8 mouse cellular contexts compared by ENCODE assay signal in genomic region chr17:5352901-5353300, GRCm38 (mm10).
DNase-seq lines count a peak whose midpoint lies in the region; ATAC-seq and TF ChIP-seq lines count a peak whose summit lies in the region.

No protein-coding gene starts in this region.

- intact Hi-C loops in left cerebral cortex, postnatal 4 days (cut with DNase I): no loop called here
- intact Hi-C loops in left cerebral cortex, postnatal 36 days (cut with DNase I): no loop called here

- no peaks in the 10 kb centered on the region for H3K9me3 ChIP-seq in intestine, postnatal 0 days (ENCODE audit: control insufficient read depth)

- ATAC-seq in intestine, postnatal 0 days: no peak

- TF ChIP-seq POLR2A in brain, embryonic 14.5 days (IDR thresholded peaks at IDR 0.05; ENCODE audit: borderline replicate concordance, extremely low read depth, insufficient read depth, insufficient read length, poor library complexity, severe bottlenecking): no peak

- no peaks in the 10 kb centered on the region for H3K36me3 ChIP-seq in intestine, postnatal 0 days (ENCODE audit: control insufficient read depth, insufficient read depth)

- 70% methylated on average over 5 of the region's 5 CpGs for WGBS in intestine, postnatal 0 days

- H3K4me3 ChIP-seq in intestine, postnatal 0 days (ENCODE audit: low read depth, low read length): no peak overlapping the region

- DNase-seq in left cerebral cortex, postnatal 4 days: peak; percentile 78
- no peak for DNase-seq in left cerebral cortex, postnatal 36 days (ENCODE audit: low spot score in 2 of 2)
- DNase-seq in brain, embryonic 14.5 days (ENCODE audit: low read depth): peak; percentile 88
- peak; percentile 57 to 60 for DNase-seq in cerebellum, postnatal 36 days
- peak; percentile 68 for DNase-seq in kidney, postnatal 10 days
- DNase-seq in skeletal muscle tissue, adult 2 months (ENCODE audit: low read depth, low spot score): peak; percentile 68
- no peak for DNase-seq in ovary, postnatal 14 days (ENCODE audit: low spot score)

- H3K4me2 ChIP-seq in intestine, postnatal 0 days (replicated peaks; ENCODE audit: low read depth): no peak overlapping the region

- H3K9ac ChIP-seq in intestine, postnatal 0 days (ENCODE audit: low read depth, low read length): no peak overlapping the region

- no peaks in the 10 kb centered on the region for H3K27me3 ChIP-seq in intestine, postnatal 0 days (replicated peaks; ENCODE audit: control insufficient read depth, insufficient read depth, low read length)

- no peaks in the 10 kb centered on the region for H3K4me1 ChIP-seq in intestine, postnatal 0 days (replicated peaks; ENCODE audit: control insufficient read depth, insufficient read depth, low read length)

- no peak for TF ChIP-seq CTCF in brain, embryonic 14.5 days (IDR thresholded peaks at IDR 0.05; ENCODE audit: borderline replicate concordance, extremely low read depth, insufficient read depth, insufficient read length)
- no peak for TF ChIP-seq CTCF in intestine, postnatal 0 days (IDR thresholded peaks at IDR 0.05; ENCODE audit: low read depth)

- no peak overlapping the region for H3K27ac ChIP-seq in intestine, postnatal 0 days (ENCODE audit: low read depth, low read length)

Comparison
In these comparisons a context has a peak if more than half of its experiments do, and no peak if none do; other contexts are left out.
1. DNase-seq: peak in left cerebral cortex, postnatal 4 days (single experiment), brain, embryonic 14.5 days (single experiment), cerebellum, postnatal 36 days (2 of 2), kidney, postnatal 10 days (single experiment) and skeletal muscle tissue, adult 2 months (single experiment); none in left cerebral cortex, postnatal 36 days (0 of 2) and ovary, postnatal 14 days (single experiment).